Mouse (Mus musculus): ENCODE measurements around the gene Glrx2. TPM values are rescaled to one million over a fixed set of nuclear protein-coding genes. Genes with fewer than 3 reads are reported as not detected.
"Not testable (repeated sequence)": the region's sequence is repeated elsewhere in the genome, so short reads cannot be mapped to it uniquely, and the experiment has no call there.

Gene Glrx2
- total RNA-seq (2021) = 100 to 1,000 TPM; 109 to 112 TPM
- long read RNA-seq, experiment 1, transcript Glrx2-210 (4 exons, 3,337 nt) = major isoform, 45 of 60 reads
- long read RNA-seq, experiment 1, partial matches to known transcripts = 4 of 60 reads
- long read RNA-seq, experiment 1, other reads (novel, unspliced or antisense) = 5 of 60 reads
- long read RNA-seq, experiment 2, transcript Glrx2-210 (4 exons, 3,337 nt) = major isoform, 95 of 120 reads
- long read RNA-seq, experiment 2, partial matches to known transcripts = 0 of 120 reads
- long read RNA-seq, experiment 2, other reads (novel, unspliced or antisense) = 12 of 120 reads

DNA sequence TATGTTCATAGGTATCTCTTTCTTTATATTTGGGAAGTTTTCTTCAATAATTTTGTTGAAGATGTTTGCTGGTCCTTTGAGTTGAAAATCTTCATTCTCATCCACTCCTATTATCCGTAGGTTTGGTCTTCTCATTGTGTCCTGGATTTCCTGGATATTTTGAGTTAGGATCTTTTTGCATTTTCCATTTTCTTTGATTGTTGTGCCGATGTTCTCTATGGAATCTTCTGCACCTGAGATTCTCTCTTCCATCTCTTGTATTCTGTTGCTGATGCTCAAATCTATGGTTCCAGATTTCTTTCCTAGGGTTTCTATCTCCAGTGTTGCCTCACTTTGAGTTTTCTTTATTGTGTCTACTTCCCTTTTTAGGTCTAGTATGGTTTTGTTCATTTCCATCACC lies at the start of gene Glrx2:
TSS of gene Glrx2 (plus strand) at position 301 of the 400 bp plus-strand sequence.
- not testable (repeated sequence) for DNase-seq (ENCODE audit: low spot score in 2 of 2)

DNA sequence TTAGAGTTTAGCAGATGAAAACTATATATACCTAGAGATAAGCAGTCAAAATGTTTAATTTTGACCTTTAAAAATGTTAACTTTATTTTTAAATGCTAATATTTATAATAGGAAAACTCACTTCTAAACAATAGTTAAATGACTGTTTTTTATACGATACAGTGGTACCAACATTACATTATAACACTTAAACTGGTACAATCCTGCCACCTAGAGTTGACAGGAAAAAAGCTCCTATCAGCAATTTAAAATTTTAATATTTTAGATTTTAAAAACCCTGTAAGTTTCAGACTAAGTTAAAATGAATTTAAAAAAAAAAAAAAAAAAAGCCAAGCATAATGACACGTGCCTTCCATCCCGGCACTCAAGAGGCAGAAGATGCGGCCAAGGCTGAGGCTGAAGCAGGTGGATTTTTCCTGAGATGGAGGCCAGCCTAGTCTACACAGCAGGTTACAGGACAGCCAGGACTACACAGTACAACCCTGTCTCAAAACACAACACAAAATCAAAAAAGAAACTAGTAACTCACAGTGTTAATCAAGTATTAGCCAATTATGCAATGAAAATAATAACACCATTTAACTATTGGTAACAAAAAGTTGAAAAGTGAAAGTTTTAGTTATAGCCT lies 40.3 kb upstream of the Glrx2 start:
- peak in 1 of 2 experiments; percentile 34 for DNase-seq (ENCODE audit: low spot score in 2 of 2)

DNA sequence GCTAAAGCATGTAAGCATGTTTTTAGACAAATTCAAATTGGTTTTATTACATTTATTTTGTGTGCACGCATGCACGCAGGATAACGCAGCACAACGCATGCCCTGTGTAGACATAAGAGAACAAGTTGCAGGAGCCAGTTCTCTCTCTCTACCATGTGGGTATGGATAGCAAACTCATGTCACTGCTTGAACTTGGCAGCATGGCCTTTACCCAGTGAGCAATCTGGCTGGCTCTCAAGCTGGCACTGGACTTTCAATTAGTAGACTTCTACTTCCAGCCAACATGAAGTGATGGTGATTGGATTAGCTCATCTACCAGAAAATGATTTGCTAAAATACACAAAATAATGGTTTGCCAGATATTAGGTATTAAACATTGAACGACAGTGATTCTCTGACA lies 35.0 kb upstream of the Glrx2 start:
- peak; percentile 14 to 72 for DNase-seq (ENCODE audit: low spot score in 2 of 2)

- DNase-seq (ENCODE audit: low spot score in 2 of 2) = no peak
These were observed 31.3 kb upstream of the Glrx2 start for GRCm38 (mm10) chr1:143684849-143685248.

DNA sequence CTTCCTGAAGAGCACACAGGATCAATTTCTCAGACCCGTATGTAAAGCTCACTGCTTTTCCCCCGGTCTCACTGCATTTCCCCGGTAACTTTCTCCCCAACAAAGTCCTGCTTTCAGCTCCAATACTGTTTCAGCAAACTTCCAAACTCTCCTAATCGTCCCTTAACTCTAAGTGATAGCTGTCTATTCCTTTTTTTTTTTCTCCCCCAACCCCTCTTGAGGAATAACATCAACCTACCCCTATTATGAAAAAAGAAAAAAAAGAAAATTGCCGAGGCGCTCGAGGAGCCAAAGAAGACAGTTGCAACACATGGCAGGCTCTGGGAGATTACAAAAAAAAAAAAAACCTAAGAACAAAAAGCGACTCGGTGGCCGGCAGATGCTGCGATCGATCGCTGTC lies 14.4 kb upstream of the Glrx2 start:
- DNase-seq (ENCODE audit: low spot score in 2 of 2) = no peak

DNA sequence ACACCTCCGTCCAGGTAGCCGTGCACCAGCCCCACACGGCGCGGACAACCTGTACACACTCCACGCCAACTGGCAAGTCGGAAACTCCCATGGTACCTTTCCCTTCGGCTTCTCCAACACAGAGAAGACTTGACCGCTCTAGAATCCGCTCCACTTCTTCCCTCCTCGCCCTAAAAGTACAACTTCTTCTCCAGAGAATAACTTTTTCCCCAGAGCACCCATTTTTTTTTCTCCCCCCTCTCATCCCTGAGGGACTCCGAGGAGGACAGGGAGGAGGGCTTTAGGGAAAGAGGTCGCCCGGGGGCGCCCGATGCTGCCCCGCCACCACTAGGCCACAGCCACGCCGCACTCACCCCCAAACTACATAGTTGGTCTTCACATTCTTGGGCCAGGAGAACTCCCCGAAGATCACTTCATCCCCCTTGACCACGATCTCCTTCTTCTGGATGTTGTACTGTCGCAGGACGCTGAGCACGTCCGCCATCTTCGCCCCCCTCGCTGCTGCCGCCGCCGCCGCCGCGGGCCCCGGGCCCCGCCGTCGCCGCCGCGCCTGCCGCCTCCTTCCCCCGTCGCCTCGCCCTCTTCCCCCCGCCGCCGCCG lies 13.9 kb upstream of the Glrx2 start:
- peak in 1 of 2 experiments; percentile 41 for DNase-seq (ENCODE audit: low spot score in 2 of 2)

DNA sequence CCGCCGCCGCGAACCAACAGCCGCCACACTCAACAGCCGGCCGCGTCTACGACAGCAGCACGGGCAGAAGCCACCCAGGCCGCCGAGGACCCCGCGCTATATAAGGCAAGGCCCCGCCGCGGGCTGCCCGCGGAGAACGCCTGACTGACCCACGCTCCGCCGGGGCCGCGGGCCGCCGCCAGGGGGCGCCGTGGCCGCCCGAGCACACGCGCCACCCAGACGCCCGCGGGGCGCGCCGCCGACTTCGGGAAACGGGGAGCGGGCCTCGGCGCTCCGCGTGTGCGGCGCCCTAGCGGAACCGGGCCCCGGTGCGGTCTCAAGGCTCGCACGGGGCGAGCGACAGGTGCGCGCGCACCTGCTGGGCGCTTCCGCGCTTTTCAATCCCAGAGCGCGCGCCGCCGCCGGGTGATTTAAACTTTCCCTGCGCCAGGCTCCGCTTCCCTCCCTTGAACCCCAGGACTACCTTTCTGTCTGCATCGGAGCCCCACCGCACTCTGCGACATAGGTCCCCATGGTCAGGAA lies 13.3 kb upstream of the Glrx2 start, which contains the start of gene Cdc73:
TSS of gene Cdc73 (minus strand) at position 153 of the 522 bp plus-strand sequence.
- peak; percentile 90 to 93 for DNase-seq (ENCODE audit: low spot score in 2 of 2)

DNA sequence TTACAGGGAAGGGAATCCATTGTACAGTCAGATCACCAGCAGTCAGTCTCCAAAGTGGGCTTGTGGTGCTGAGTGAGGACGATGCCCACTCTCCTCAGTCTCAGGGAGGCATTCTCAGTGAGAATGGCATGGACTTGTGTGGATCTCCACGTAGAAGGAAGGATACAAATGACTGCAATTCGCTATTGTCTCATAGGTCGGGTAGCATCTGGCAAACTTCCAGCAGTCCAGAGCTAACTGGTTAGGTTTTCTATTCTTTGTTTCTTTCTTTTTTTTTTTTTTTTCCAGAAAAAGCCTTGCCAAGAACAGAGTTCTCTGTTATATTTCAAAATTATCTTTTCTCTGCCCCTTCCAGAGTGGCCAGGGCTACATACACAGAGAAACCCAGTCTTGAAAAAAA lies 9.1 kb upstream of the Glrx2 start:
- DNase-seq (ENCODE audit: low spot score in 2 of 2) = no peak

DNA sequence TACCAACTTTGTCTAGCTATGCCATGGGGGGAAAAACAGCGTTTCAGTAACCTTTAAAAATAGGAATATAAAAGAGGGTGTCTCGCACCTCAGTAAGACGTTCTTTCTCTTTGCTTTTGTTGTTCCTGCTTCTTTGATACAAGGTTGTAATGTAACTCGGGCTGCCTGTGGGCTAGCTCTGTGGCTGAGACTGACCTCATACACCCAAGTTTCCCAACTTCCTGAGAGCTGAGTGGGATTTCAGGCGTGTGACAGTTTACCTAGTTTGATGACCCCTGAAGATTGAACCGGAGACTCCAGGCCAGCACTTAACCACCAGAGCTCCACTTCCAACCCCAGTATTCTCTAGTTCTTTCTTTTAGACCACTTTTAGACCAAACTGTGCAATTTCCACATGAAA lies 7.8 kb upstream of the Glrx2 start:
- DNase-seq (ENCODE audit: low spot score in 2 of 2) = no peak

GRCm38 (mm10) chr1:143709966-143710626 lies 6.0 kb upstream of the Glrx2 start:
- no peak for DNase-seq (ENCODE audit: low spot score in 2 of 2)

DNA sequence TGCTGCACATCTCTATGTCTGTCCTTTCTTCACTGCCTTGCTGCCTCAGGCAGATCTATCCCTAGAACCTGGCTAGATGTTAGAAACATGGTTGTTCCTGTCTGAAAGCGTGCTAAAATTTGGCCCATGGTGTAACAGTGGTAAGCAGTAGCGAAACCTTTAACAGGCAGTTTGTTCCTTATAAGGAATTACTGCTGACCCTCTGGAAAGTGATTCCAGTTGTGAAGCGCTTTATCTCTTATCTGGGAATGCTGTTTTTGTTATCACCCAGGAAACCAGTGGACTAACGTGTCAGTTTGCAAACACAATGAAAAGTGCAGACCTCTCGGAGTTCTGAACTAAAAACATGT lies 5.5 kb upstream of the Glrx2 start:
- DNase-seq (ENCODE audit: low spot score in 2 of 2) = no peak

- no peak for DNase-seq (ENCODE audit: low spot score in 2 of 2)
These were observed 8.4 kb downstream of the Glrx2 start for GRCm38 (mm10) chr1:143724456-143725064.

DNA sequence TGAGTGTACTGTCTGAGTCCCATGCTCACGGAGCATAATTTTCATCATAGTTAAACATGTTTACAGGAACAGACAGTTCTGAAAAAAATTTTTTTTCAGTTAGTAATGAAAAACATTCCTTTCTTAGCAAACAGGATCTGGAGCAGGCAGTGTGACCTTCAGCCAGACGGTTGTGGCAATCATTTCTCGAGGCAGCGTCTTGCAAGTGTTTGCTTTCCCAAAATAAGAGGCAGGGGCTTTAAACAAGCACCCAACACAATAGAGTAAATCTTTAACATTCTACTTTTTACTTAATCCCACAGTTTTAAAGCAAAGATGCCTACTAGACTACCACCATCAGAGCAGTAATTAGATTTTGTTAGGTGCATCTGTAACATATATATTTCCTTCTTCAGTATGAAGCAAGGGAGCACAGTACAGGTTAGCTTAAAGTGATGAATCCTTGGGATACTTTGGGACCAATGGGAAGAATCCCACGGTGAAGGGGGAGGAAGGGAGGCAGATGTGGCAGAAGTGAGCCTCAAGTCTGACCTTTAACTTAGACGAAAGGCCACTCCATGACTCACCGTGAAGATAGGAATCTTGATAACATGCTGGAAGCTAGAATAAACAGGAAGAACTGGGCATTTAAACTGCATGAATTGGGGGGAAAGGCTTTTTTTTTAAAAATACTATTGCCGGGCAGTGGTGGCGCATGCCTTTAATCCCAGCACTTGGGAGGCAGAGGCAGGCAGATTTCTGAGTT lies 11.7 kb downstream of the Glrx2 start:
- DNase-seq (ENCODE audit: low spot score in 2 of 2) = no peak

DNA sequence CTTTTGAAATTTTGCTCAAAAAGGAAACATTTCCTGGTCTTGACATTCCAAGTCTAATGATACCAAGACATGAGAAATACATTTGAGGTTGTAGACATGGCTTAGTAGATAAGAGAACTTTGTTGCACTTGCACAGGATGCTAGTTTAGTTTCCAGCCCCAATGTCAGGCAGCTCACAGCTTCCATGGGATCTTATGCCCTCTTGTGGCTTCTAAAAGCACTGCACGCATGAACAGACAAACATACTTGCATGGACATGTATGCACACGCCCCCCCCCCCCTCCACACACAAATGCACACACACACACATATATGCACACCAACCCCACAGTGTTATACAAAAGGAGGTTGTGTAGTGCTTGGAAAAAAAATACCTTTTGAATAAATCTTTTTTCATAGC lies 14.8 kb downstream of the Glrx2 start:
- DNase-seq (ENCODE audit: low spot score in 2 of 2) = no peak

DNA sequence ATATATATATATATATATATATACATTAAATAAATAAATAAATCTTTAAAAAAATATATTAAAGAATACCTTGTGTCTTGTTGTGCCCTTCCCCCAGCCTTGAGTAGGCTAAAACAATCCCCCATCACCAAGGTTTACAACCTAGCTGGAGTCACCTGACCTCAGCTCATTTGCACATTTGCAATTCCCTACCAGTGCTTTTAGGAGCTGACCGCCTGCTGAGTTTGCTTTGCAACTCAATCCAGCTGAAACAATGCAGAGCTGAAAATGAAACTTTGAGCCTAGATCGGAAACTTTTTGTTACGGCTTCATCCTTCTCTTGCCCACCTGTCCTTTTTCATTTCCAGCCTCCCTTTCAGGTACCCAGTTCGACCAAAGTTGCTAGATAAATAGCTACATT lies 15.6 kb downstream of the Glrx2 start:
- DNase-seq (ENCODE audit: low spot score in 2 of 2) = no peak

DNA sequence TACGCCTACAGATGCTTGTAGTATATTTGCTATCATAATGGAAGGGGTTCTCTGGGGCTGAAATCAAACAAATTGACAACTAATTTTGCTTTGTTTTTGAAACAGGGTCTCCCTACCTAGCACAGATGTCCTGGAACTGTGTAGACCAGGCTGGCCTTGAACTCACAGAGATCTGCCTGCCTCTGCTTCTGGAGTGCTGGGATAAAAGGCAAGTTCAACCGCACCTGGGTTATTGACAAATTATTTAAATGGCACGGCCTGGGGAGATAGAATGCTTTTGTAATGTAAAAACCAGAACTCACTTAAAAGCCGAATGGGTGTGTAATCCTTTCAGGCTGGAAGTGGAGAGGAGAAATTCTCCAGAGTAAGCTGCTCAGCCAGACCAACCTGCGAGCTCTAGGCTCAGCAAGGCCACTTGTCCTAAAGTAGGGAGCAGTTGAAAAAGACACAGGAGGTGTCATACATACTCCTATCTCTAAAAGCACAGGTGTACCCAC lies 17.8 kb downstream of the Glrx2 start:
- DNase-seq (ENCODE audit: low spot score in 2 of 2) = no peak

- no peak for DNase-seq (ENCODE audit: low spot score in 2 of 2)
These were observed 22.7 kb downstream of the Glrx2 start for GRCm38 (mm10) chr1:143738811-143739210.

DNA sequence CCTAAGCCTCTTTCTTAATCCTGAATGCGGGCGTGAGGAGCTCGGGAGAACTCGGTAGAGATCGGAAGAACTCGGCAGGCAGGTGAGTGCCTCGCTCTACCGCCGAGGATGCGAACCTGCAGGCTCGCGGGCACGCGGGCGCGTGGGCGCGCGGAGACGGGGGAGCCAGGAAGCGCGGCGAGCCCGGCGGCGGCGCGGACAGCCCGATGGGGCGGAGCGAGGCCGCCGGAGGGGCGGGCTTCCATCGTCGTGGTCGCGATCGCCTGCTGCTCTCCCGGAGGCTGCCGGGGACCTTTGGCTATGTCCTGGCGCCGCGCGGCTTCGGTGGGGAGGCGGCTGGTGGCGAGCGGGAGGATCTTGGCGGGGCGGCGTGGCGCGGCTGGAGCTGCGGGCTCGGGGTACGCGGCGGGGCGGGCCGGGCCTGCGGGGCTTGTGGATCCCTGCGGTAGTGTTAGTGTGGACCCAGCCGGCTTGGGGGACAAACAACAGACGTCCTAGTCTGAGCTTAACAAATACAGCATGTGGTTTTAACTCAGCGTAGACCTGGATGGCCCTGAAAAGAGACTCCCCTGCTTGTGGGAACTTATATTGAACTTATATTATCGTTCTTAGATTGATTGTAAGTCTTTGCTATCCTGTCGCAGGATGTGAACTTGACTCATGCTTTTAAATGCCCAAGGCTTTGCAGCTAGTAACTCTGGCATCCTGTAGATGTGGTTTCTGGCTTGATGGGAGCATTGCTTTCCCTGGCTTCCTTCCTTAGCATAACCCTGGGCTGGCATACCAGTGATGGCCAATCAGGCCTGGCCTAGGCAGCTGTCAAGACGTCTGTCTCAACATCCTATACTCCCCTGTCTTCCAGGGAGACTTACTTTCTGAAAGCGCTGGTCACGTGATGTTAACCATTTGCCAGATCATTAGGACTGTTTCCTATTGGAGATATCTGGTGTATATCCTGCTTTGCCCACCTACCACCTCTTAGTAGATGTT lies 23.5 kb downstream of the Glrx2 start:
- DNase-seq (ENCODE audit: low spot score in 2 of 2) = peak; percentile 77 to 87

DNA sequence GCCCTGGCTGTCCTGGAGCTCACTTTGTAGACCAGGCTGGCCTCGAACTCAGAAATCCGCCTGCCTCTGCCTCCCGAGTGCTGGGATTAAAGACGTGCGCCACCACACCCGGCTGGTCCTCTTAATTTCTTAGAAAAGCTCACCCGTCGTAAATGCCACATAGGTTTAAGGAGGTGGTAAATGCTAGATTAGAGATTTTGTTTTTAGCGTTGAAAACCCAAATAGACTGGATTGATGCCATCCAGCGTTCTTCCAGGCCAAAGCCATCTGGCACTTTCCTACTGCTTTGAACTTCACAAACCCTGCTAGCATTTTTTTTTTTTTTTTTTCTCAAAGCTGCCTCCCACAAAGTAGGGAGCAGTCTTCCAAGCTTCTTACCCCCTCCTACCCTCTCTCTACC lies 24.4 kb downstream of the Glrx2 start:
- peak; percentile 9 to 28 for DNase-seq (ENCODE audit: low spot score in 2 of 2)

Data from layer of hippocampus, postnatal 14 days (tissue).